Mouse (Mus musculus): Measurements from ENCODE around the gene Traf2.

Gene Traf2

DNA sequence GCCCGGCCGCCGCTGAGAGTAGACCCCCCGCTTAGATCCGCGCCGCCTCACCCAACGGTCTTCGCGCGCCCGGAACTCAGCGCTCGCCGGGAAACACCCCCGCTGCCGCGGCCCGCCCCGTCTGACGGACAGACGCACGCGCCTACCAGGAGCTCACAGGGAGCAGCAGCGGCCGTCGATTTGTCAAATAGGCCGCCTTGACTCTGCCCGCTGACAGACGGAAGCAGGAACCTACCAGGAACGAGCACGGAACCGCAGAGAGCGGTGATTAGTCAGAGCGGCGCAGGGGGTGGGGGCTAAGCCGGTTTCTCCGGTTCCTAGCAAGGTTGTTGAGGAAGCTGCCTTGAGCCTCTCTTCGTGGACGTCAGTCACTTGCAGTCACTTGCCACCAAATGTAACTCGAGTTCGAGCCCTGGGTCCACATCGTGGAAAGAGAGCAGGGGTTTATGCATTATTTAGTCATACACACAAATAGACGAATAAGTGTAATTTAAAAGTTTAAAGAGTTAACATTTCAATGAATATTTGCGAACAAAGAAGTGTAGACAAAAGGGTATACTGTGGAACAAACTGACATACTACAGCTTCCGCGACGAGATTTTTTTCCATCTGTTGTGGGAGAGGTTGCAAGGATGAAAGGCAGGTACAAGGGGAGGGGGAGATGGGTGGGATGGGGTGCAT is at the start of gene Traf2:
Traf2 (minus strand) TSS at position 130 of the 681 bp plus-strand sequence.
- DNase-seq (ENCODE audit: low spot score) = peak; percentile 99

DNA sequence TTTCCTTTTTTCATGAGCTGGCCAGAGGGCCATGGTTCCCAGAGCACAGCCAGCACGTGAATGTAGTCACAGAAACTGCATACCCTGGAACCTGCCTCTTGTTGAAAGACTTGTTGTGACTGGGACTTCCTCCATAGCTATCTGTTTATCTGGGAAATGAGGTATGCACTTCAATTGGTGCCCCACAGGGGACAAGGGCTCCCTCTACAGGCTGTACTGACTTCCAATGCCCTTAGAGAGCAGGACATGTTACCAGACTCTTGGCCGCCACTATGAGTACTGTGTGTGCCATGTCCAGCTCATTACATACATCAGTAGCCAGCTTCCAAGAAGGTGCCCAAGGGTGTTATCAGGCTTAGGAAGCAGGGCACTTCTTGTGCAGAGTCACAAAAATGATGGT is 45.1 kb upstream of the Traf2 start:
- peak; percentile 69 for DNase-seq (ENCODE audit: low spot score)

DNA sequence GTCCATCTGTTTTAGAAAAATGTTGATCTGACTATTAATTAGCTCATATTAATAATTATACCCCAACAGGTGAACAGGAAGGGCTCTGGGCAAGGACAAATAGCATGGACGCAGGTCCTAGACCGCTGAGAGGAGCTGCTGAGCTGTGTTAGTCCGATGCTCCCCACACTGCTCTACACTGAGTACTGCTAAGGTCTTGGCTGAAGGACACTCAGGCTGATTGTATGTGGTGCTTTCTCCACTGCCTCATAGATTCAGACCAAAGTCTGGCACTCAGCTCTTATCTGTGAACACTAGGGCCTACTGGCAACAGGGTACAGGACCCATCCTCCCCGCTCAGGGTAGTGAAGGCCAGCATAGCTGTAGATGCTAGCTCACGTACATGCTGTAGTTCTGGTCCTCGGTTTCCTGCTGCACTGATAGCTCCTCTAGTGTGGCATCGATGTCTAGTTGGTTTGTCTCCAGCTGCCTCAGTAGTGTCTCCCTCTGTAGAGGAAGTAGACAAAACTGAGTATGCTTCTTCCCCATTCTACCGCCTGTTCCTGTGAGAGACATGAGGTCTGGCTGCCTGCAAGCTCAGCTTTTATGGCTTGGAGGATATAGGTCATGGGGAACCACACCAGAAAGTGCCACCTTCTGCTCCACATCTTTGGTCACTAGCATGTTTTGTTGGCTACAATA is 41.6 kb upstream of the Traf2 start:
- DNase-seq (ENCODE audit: low spot score) = peak; percentile 41

DNA sequence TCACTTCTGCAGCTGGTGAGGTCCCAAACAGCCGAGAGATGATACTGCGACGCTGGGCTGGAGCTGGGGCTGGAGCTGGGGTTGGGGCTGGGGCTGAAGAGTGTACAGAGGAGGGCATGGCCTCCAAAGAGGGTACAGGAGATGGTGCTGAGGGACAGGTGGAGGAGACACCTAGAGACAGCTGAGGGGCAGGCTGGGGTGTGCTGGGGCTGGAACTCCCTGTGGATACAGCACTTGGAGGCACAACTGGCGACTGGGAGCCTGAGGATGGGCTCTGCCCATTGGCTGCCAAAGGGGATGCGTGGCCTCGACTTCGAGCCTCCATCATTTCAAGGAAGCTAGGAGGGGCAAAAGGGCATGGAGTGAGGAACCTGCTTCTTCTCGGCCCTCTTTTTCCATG is 40.5 kb upstream of the Traf2 start:
- DNase-seq (ENCODE audit: low spot score) = no peak

DNA sequence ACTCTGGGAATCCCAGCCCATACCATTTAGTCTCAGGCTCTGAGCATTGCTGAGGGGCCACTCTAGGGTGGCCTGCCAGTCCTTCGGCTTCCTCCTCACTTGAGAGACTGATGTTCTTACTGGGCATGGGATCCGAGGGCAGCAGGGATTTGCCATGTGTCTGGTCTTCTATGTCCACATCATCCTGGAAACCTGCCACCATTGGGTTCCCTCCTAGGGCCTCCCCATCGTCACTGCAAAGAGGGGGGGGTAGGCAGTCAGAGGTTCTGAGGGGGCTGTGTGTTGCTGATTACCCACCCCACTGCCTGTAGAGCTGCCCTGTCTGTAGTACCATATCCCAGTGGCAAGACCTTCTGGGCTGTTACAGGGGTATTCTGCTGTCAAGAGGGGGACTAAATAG is 38.9 kb upstream of the Traf2 start:
- DNase-seq (ENCODE audit: low spot score) = no peak

DNA sequence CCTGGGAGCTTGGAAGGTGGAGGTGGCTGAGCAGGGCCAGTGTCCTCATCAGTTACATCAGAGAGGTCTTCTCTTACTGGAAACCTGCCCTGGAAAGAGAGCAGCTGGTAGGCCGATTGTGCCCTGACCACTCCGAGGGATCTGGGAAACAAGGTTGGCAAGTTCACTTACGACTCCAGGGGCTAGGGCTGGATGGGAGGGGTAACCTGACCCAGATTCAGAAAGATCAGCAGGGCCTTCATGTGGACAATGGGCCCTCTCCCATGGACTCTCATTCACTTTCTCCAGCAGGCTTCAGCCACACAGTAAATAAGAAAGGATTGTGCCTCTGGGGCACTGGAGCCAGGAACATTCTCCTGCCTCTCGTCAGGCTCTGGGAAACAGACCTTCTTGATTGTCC is 38.1 kb upstream of the Traf2 start:
- no peak for DNase-seq (ENCODE audit: low spot score)

DNA sequence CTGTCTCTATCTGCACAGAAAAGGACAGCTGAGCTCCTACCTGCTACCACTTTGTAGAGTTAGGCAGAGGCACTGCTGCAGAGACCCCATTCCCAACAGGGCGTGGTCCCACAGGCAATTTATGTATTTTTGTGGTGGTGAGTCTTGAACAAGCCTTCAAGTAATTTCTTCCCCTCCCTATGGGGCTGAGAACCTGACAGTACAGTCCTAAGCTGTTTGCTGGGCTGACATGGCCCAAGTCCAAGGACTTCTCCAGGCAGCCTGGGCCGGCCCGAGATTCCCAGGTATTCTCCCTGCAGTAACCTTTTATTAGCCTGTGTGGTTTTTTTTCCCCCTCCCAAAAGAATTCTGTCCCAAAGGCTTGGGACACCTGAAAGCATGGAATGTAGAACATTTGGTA is 37.4 kb upstream of the Traf2 start:
- DNase-seq (ENCODE audit: low spot score) = no peak

DNA sequence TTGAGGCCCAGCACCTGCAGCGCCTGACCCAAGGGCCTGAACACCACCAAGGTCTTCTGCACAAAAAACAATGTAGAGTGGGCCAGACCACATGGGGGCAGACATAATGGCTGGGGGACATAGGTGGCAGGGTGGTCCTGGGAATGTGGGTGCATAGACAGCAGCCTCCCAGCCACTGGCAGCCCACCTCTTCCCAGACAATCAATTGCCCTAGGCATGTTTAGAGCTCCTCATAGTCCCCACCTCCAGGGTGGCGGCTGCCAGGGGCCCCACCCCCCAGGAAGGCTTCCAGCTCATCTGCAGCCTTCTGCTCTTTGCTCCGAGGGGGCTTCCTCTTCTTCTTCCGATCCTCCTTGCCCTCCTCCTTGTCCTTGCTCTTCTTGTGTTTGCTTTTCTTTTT is 36.8 kb upstream of the Traf2 start:
- DNase-seq (ENCODE audit: low spot score) = no peak

DNA sequence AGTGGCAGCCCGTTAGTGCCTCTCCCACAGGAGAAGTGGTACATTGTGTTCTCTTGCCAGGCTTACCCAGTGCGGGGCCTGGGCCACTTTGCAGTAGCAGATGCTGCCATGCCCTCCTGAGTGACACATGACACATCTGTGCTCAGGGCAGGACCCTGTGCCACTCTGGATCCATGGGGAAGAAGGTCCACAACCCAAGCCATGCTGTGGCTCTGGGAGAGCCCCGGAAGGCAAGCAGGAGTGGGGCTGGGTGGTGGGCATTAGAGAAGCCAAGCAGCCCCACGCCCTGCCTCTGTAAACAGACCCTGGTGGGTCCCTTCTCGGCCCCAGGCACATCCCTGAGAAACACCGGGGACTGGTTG is 36.4 kb upstream of the Traf2 start:
- DNase-seq (ENCODE audit: low spot score) = no peak

DNA sequence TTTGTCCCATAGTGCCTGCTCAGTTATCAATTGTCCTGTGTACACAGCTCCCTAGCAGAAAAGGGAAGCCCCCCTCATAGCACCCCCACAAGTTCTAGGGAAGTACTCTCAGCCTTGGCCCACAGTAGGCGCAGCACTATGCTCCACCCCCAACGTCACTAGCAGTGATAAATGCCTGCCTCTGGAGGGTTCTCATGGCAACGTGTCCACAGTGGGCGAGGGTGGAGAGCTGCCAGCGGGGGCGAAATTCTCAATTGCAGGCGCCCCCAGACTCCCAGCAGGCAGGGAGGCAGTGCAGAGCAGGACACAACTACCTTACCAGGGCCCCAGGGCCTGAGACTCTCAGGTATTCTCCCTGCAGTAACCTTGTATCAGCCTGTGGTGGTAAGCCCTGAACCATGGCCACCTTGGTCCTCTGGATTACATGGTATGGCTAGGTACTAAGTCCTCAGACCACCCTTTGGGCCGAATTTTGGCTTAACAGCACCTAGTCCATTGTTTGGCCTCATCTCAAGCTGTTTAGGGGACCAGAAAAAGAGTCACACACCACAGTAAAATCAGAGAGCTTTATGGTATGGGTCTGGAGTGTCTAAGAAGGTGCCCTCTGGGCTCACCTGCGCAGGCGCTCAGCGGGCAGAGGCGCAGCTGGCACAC is 35.9 kb upstream of the Traf2 start:
- DNase-seq (ENCODE audit: low spot score) = peak; percentile 84

DNA sequence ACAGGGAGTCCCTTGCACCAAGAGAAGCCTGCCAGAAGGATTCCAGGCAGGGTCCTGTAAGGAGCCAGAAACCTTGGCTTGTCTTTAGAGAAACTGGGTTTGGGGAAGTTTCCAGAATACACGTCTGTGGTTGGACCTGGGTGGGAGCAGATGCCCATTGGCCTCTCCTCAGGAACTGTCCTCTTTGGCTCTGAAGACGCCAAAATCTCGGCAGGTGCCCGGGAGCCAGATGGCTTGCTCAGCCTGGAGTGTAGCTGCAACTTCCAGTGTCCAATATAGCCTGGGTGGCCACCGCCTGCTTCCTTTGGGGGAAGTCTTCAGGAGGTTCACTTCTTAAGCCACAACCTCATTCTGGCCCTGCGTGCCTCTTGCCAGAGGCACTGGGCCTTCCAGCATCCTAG is 35.2 kb upstream of the Traf2 start:
- DNase-seq (ENCODE audit: low spot score) = peak; percentile 44

DNA sequence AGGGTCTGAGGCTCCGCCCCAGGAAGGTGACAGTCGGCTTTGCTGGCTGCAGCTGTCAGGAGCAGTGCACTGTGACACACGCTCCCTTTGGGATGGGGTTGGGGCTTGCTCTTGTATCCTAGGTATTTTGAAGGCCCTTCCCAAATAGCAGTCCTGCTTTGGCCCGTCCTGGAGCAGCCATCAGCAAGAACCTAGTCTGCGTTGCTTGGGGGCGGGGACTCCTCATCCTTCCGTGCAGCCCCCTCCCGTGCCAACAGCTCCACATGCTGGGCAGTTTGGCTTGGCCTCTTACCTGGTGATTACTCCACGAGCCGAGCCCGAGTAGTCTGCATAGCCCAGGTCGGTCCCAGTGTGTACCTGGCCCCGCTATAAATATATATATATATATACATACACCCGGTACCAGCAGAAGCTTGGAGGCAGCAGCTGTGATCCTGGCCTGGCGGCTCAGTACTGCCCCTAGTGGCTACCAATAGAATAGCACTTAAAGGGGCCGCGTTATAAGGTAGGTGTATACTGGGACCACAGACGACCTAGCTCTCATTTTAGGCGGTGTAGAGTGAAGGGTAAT is 34.6 kb upstream of the Traf2 start, which contains the start of gene Ajm1:
Ajm1 (minus strand) TSS at position 464 of the 571 bp plus-strand sequence.
- peak; percentile 73 for DNase-seq (ENCODE audit: low spot score)

DNA sequence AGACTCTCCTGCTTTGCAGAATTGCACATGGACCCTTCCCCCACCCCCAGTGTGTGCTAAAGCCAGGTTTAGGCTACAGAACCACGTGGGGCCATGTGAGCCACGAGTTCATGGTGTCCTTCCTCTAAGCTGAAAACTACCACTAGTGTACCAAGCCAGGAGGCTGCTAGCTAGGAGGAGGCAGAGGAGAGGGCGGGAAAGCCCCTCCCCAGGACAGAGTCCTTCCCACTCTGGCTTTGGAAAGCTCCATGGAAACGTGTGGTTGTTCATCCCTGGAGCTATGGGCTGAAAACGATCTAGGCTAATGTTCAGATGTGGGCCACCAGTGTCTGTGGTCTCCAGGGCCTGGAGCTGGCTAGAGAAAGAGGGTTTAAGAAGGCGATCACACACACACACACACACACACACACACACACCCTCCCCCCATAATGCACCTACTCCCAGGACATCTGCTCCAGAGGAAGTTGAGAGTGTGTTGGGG is 33.9 kb upstream of the Traf2 start:
- DNase-seq (ENCODE audit: low spot score) = peak; percentile 56

DNA sequence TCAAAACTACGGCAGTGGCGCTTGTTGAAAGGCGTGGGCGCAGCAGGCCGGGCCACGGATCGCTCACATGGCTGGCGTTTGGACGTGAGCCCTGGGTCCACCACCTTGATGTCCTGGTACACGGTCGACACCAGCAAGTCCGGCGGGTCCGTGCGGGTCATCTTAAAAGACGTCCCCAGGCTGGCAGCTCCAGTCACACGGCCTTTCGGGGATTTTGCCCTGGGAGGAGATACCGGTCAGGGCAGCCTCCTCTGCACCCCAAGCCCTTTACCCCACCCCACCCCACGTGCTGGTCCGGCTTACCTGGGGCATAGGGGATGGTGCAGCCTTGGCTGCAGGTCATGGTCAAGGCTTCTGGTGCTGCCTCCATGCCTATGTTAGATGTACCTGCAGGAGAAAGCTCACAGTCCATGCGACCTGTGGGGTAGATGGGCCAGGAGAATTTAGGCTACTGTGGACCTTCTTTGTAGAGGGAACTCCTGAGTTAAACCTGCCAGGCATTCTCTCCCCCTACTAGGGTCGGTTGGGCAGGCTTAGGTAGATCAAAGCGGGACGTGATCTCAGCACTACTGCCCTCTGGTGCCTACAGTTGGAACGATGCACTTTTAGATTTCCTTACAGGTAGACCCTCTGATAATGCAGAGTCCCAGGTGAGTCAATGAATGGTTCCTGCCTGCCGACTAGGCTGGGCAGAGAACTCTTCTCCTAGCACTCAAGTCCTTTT is 33.2 kb upstream of the Traf2 start:
- peak; percentile 60 for DNase-seq (ENCODE audit: low spot score)

DNA sequence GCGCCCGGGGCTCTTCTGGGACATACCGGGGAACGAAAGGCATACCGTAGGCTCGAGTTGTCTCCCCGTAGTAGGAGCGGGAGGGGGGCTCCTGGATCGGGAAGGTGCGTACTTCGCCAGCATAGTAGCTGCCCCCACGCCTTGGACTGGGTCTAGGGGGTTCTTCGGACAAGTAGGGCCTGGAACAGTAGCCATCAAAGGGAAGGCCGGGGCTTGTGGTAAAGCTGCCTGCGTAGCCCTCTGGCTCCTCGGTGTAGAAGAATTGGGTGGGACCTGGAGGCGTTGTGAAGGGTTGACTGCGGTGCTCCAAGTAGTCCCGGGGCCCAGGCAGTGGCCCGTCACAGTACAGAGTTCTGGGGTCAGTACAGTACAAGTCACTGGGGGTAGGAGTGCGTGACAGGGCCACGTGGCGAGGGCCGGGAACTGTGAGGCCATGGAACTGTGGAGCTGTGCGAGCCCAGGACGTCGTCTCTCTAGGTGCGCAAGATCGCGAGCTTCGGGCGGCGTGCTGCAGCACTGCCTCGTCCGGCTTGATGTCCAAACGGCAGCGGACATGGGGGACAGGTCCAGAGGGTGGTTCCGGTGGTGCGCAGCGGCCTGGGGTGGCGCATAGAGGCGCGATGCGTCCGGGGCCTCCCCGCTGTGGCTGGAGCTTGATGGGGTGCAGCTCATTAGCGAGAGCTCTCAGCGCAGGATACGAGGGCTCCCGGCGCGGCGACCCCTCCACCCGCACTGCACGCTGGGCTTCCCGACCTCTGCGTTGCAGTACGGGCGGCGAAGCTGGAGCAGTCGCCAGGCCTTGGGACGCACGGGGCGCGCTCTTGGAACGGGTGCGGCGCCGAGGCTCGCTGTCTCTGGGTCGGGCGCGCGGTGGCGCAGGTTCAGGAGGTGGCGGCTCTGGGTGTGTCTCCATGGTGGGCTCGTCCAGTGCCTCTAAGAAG is 32.3 kb upstream of the Traf2 start:
- DNase-seq (ENCODE audit: low spot score) = no peak

DNA sequence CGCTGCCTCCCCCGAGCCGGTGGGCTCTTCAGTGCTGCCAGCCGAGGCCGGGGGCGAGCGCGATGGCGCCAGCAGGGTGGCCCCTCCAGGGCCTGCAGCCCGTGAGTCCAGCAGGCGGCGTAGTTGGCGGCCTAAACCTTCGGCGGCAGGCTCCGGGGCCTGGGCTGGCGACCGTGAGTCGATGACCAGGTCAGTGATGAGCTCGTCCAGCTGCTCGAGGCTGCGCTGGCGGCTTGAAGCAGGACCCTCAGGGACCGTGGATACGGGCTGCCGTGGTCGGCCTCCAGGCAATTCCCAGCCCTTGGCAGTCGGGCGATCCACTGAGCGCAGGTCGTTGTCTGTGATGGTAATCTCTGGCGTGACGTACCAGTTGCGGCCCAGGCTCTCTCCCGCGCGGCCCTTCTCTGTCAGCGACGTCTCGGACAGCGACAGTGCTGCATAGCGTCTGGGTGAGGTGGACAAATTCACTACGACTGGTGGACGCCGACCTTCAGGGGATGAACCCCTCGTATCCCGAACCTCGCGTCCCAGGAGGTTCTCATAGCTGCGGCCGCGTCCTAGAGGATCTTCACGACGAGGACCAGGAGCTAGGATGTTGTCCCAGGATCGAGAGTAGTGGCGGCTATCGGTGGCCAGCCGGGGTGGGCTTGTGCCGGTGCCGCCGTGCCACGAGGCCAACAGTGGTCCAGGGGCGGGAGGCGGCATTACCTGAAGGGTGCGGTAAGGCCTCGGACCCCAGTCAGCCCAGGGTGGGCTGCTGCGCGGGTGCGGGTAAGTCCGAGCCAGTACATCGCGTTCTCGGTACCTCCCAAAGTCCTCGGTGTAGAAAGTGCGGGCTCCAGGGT is 31.4 kb upstream of the Traf2 start:
- no peak for DNase-seq (ENCODE audit: low spot score)

DNA sequence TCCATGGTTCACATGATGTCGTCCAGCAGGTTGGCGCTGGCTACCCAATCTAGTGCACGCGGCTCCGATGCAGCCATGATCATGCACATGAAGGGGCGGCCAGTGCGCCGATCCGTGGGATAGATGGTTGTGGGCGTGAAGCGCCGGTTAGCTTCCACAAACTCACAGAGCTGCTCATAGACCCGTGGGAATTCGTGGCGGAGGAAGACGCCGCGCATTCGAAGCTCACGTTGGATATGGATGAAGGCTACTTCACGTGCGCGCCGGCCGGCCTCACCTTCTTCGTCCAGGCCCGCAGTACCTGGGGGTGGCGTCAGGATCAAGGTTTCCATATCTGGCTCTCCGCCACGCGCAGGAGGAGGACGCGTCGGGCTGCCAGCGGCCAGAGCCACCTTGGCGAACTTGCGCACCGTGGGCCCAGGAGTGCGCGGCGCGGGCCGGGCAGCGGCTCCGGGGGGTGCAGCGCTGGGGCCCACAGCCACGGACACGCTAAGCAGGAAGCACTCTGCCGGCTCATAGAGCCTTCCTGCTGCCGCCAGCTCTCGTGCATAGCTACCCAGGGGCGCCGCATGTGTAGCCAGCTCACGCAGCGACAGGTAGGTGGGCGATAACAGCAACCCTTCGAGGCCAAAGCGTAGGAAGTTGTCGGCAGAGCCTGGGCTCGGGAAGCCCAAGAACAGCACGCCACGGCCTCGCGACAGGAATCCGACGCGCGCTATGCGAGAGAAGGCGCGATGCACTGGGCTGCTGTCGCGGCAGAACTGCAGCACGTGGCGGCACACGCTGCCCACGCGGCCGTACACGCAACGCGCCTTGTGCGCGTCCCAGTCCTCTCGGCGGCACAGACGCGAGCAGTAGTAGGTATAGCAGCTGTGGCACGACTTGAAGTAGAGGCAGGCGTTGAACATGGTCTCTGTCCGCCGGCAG is 30.5 kb upstream of the Traf2 start:
- DNase-seq (ENCODE audit: low spot score) = peak; percentile 35

DNA sequence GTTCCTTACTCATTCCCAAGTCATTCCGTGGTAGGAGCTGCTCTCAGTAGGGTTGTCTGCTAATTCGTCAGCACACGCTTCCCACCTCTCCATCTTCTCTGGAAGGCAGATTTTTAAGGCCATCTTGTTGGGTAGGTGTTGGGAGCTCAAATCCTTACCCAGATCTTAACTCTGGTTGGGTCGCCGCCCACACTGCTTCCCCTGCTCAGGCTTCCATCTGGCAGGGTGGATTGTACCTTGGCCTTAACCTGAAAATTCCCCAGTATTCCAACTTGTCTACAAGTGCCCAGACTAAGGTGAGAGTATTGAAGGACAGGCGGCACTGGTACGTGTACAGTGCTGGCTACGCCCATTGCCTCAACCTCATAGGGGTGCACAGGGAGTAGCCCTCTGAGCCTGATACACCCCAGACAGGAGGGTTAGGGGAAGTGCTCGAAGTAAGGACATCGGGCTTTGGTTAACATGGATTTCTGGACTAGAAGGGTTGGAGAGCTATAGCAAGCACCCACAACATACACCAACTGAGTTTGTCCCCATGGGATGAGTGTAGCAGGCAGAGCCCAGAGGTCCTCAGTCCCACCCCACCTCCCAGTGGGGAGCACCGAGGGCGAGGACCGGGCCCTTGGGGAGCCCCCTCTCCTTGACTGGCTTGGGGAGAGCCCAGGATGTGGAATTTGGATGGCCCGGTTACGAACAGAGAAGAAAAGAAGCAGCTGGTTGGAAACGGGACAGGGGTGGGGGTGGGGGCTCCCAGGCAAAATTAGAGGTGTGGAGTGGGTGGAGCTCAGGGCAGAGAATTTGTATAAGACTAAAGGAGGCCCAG is 29.5 kb upstream of the Traf2 start:
- DNase-seq (ENCODE audit: low spot score) = no peak

All from layer of hippocampus, adult 11-12 months (tissue).